Mouse (Mus musculus): ENCODE results near the gene Gdf2.

DNA sequence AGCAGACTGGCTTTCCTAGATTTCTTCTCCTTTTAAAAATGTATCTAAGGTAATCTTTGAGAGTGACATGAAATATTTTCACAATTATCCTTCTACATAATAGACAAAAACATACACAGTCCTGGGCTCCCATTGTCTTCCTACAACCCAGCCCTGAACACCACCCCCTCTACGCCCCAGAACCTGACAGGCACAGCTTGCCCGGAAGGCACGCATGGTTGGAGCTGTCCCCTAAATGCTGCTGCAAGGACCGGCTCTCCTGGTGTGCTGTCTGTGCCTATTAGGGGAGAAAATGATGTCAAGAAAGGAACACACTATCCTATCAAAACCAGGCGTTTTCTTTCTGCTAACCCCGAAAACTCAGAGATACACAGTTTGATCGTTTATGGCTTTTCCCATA is 36.9 kb downstream of the Gdf2 start:
- TF ChIP-seq POLR2A (IDR thresholded peaks at IDR 0.05; ENCODE audit: low read depth, low read length): no peak
- no peak for TF ChIP-seq CTCF (IDR thresholded peaks at IDR 0.05; ENCODE audit: extremely low read depth, insufficient read length, insufficient replicate concordance, low read depth, low read length)
